Mouse (Mus musculus): ENCODE measurements at regions not wholly inside any gene's neighbourhood (a gene's known extent, or its start where the extent isn't known, plus 50 kb on each side); places are given as distances from the start of the nearest gene placed in this dataset.

DNA sequence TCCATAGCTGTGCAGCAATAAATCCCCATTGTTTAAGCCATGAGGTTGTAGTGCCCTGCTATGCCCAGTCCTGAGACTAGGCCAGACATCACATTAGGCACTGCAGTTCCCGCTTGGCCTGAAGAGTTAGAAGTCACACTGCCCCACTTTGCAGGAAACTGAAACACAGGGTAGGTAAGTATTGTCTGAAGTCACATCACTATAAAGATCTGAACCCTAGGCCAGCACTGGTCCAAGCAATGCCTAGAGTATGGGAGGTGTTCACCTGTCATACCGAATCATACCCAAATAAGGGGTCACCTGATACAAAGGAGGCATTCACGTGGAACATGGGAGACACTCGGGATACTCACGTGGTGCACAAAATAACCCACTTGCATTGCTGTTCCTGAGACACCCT lies 111.6 kb upstream of the Ptprt start:
- TF ChIP-seq CTCF (IDR thresholded peaks at IDR 0.05; ENCODE audit: extremely low read depth, insufficient read depth, low read length), result no peak
- TF ChIP-seq POLR2A (IDR thresholded peaks at IDR 0.05; ENCODE audit: extremely low read depth, insufficient read depth, low read length), result no peak

Measured in cortical plate, adult 2 months (tissue).